Mouse (Mus musculus) CD4-positive helper T cell, adult 2 months (primary cell): ENCODE results near the gene Polr3c.
A peak's percentile ranks its signal among the peaks of the same experiment; 100 is the strongest.
"Not testable (repeated sequence)": the region's sequence is repeated elsewhere in the genome, so short reads cannot be mapped to it uniquely, and the experiment has no call there.

Source experiments
- DNase-seq: peaks from one replicate; pipeline ENCODE4 v3.0.0-alpha.2; 2012; ENCODE audit warnings: low read depth, missing footprints, low spot score

The Polr3c gene

GRCm38 (mm10) chr3:96708684-96709064 lies 18.8 kb downstream of the Polr3c start:
- DNase-seq, result no peak

- peak; percentile 72 for DNase-seq
Observed at GRCm38 (mm10) chr3:96707903-96708683, 19.3 kb downstream of the Polr3c start, which contains the start of gene Nudt17. Nudt17 (minus strand) TSS chr3:96708562.

GRCm38 (mm10) chr3:96706984-96707383 lies 20.4 kb downstream of the Polr3c start:
- no peak for DNase-seq

- DNase-seq, result no peak
Observed at GRCm38 (mm10) chr3:96706217-96706616, 21.2 kb downstream of the Polr3c start.

GRCm38 (mm10) chr3:96704778-96705177 lies 22.6 kb downstream of the Polr3c start:
- DNase-seq, result peak; percentile 39

- DNase-seq, result no peak
Observed at GRCm38 (mm10) chr3:96701003-96701402, 26.4 kb downstream of the Polr3c start.

- no peak for DNase-seq
Observed at GRCm38 (mm10) chr3:96700376-96700775, 27.1 kb downstream of the Polr3c start.

- no peak for DNase-seq
Observed at GRCm38 (mm10) chr3:96698993-96699690, 28.3 kb downstream of the Polr3c start.

GRCm38 (mm10) chr3:96696766-96697732 lies 30.4 kb downstream of the Polr3c start:
- peak; percentile 84 for DNase-seq

GRCm38 (mm10) chr3:96696198-96696765 lies 31.1 kb downstream of the Polr3c start, which contains the start of gene Pias3:
Pias3 (plus strand) TSS chr3:96696384.
- peak; percentile 67 for DNase-seq

GRCm38 (mm10) chr3:96693579-96693978 lies 33.8 kb downstream of the Polr3c start:
- no peak for DNase-seq

GRCm38 (mm10) chr3:96692506-96692905 lies 34.9 kb downstream of the Polr3c start:
- DNase-seq, result no peak

- peak; percentile 38 for DNase-seq
Observed at GRCm38 (mm10) chr3:96690298-96690697, 37.1 kb downstream of the Polr3c start.

GRCm38 (mm10) chr3:96688854-96689253 lies 38.6 kb downstream of the Polr3c start:
- no peak for DNase-seq

GRCm38 (mm10) chr3:96686057-96686456 lies 41.4 kb downstream of the Polr3c start:
- not testable (repeated sequence) for DNase-seq

GRCm38 (mm10) chr3:96684822-96685156 lies 42.6 kb downstream of the Polr3c start:
- DNase-seq, result no peak

GRCm38 (mm10) chr3:96684151-96684821 lies 43.1 kb downstream of the Polr3c start:
- DNase-seq, result no peak

GRCm38 (mm10) chr3:96683496-96683895 lies 43.9 kb downstream of the Polr3c start:
- no peak for DNase-seq

GRCm38 (mm10) chr3:96680269-96680956 lies 47.0 kb downstream of the Polr3c start:
- no peak for DNase-seq

GRCm38 (mm10) chr3:96679159-96679674 lies 48.2 kb downstream of the Polr3c start:
- no peak for DNase-seq
